ENCODE assay signal across 17 mouse cellular contexts in the genomic region with DNA sequence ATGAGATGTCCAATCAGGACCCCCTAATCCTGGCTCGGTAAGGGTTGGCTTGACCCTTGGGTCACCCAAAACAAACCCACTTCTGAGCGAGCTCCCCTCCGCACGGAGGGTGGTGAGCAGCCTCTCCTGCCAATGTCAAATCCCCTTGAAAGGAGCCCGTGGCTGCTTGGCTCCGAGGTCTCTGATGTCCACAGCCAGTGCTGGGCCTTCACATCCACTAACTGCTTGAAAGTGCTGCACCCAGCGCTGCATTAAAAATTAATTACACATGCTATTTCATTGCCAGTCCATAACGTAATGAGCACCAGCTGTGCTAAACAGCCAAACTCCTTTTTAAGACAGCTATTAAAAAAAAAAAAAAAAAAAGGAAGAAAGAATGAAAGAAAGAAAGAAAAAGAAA. TPM values are rescaled to one million over a fixed set of nuclear protein-coding genes. Genes with fewer than 3 reads are reported as not detected.
DNase-seq lines count a peak whose midpoint lies in the region; ATAC-seq and TF ChIP-seq lines count a peak whose summit lies in the region.
"Had no signal": no experiment of that assay in that cellular context is flagged by ENCODE, and none has a peak within 500 bp of the region (broad histone marks: within the 10 kb centered on the region; RNA-seq: fewer than 3 reads in every experiment).

No protein-coding gene starts in this region.

- no peak for TF ChIP-seq CTCF in brain, embryonic 14.5 days (IDR thresholded peaks at IDR 0.05; ENCODE audit: borderline replicate concordance, extremely low read depth, insufficient read depth, insufficient read length)

- ATAC-seq in hindbrain, embryonic 13.5 days (ENCODE audit: low FRiP score) = no peak
- no peak for ATAC-seq in hindbrain, embryonic 16.5 days
- ATAC-seq in embryonic facial prominence, embryonic 13.5 days (ENCODE audit: insufficient number of reproducible peaks, insufficient read depth, low FRiP score, low TSS enrichment, low read depth) = no peak
- 0 out of 2 replicates have a peak, but pooled peaks have one; percentile 20 for ATAC-seq in limb, embryonic 13.5 days (ENCODE audit: low FRiP score, low read depth)

- H3K9ac ChIP-seq in hindbrain, embryonic 13.5 days = no peak overlapping the region
- H3K9ac ChIP-seq in hindbrain, embryonic 16.5 days (ENCODE audit: low read depth, low read length) = no peak overlapping the region
- H3K9ac ChIP-seq in embryonic facial prominence, embryonic 13.5 days = no peak overlapping the region; the same call in 1 of the 2 replicates
- H3K9ac ChIP-seq in limb, embryonic 13.5 days = no peak overlapping the region
- H3K9ac ChIP-seq: lung, embryonic 14.5 days had no signal

- H3K36me3 ChIP-seq in hindbrain, embryonic 13.5 days = no peaks in the 10 kb centered on the region
- no peaks in the 10 kb centered on the region for H3K36me3 ChIP-seq in hindbrain, embryonic 16.5 days (ENCODE audit: control insufficient read depth, insufficient read depth, low read length)
- peaks cover 8% of the 10 kb centered on the region; the same call in 1 of the 2 replicates for H3K36me3 ChIP-seq in embryonic facial prominence, embryonic 13.5 days
- no peaks in the 10 kb centered on the region for H3K36me3 ChIP-seq in limb, embryonic 13.5 days

- H3K27ac ChIP-seq in hindbrain, embryonic 13.5 days = peak overlapping the region; percentile 48; the same call in 1 of the 2 replicates
- no peak overlapping the region for H3K27ac ChIP-seq in hindbrain, embryonic 16.5 days (ENCODE audit: low read depth, low read length)
- H3K27ac ChIP-seq in embryonic facial prominence, embryonic 13.5 days = peak overlapping the region; percentile 72
- peak overlapping the region; percentile 79; the same call in 1 of the 2 replicates for H3K27ac ChIP-seq in limb, embryonic 13.5 days
- H3K27ac ChIP-seq: heart, adult 2 months; macrophage had no signal

- H3K4me3 ChIP-seq in hindbrain, embryonic 13.5 days = no peak overlapping the region
- H3K4me3 ChIP-seq in hindbrain, embryonic 16.5 days (ENCODE audit: low read length) = no peak overlapping the region
- H3K4me3 ChIP-seq in embryonic facial prominence, embryonic 13.5 days = no peak overlapping the region
- 0 out of 2 replicates have a peak overlapping the region, but pooled peaks have one; percentile 7 for H3K4me3 ChIP-seq in limb, embryonic 13.5 days
- H3K4me3 ChIP-seq: heart, adult 2 months had no signal

- 44% methylated on average over 8 of the region's 8 CpGs for WGBS in hindbrain, embryonic 13.5 days
- WGBS in hindbrain, embryonic 16.5 days = 23% methylated on average over 8 of the region's 8 CpGs
- 25% methylated on average over 8 of the region's 8 CpGs for WGBS in embryonic facial prominence, embryonic 13.5 days
- 7% methylated on average over 8 of the region's 8 CpGs for WGBS in limb, embryonic 13.5 days

- peaks cover 72% of the 10 kb centered on the region for H3K4me1 ChIP-seq in hindbrain, embryonic 13.5 days (replicated peaks)
- H3K4me1 ChIP-seq in hindbrain, embryonic 16.5 days (ENCODE audit: control insufficient read depth, insufficient read depth, low read depth, low read length) = peaks cover 19% of the 10 kb centered on the region
- H3K4me1 ChIP-seq in embryonic facial prominence, embryonic 13.5 days = peaks cover 83% of the 10 kb centered on the region
- H3K4me1 ChIP-seq in limb, embryonic 13.5 days = peaks cover 66% of the 10 kb centered on the region

- DNase-seq in brain, embryonic 14.5 days (ENCODE audit: low read depth) = peak; percentile 57
- no peak for DNase-seq in right cerebral cortex, postnatal 25 days
- DNase-seq in lung, postnatal 10 days = no peak
- DNase-seq: adrenal gland, postnatal 25 days; cerebellum, adult 2 months; gastrocnemius, postnatal 14 days; heart, adult 2 months; kidney, adult 18-20 months; kidney, postnatal 14 days; lung, embryonic 14.5 days had no signal

- no peaks in the 10 kb centered on the region for H3K27me3 ChIP-seq in hindbrain, embryonic 13.5 days
- H3K27me3 ChIP-seq in hindbrain, embryonic 16.5 days (replicated peaks; ENCODE audit: control insufficient read depth, insufficient read depth, low read length) = no peaks in the 10 kb centered on the region
- H3K27me3 ChIP-seq in embryonic facial prominence, embryonic 13.5 days = no peaks in the 10 kb centered on the region
- H3K27me3 ChIP-seq in limb, embryonic 13.5 days = no peaks in the 10 kb centered on the region

- no peaks in the 10 kb centered on the region for H3K9me3 ChIP-seq in hindbrain, embryonic 13.5 days
- H3K9me3 ChIP-seq in hindbrain, embryonic 16.5 days (ENCODE audit: control insufficient read depth, low read length) = no peaks in the 10 kb centered on the region
- no peaks in the 10 kb centered on the region for H3K9me3 ChIP-seq in embryonic facial prominence, embryonic 13.5 days
- no peaks in the 10 kb centered on the region for H3K9me3 ChIP-seq in limb, embryonic 13.5 days

- H3K4me2 ChIP-seq in hindbrain, embryonic 13.5 days = no peak overlapping the region
- H3K4me2 ChIP-seq in hindbrain, embryonic 16.5 days (ENCODE audit: low read length) = no peak overlapping the region
- H3K4me2 ChIP-seq in embryonic facial prominence, embryonic 13.5 days = peak overlapping the region; percentile 47; the same call in 1 of the 2 replicates
- peak overlapping the region; percentile 53 for H3K4me2 ChIP-seq in limb, embryonic 13.5 days (replicated peaks)
- H3K4me2 ChIP-seq: liver, embryonic 11.5 days; lung, embryonic 14.5 days had no signal

- no peak for TF ChIP-seq POLR2A in brain, embryonic 14.5 days (IDR thresholded peaks at IDR 0.05; ENCODE audit: borderline replicate concordance, extremely low read depth, insufficient read depth, insufficient read length, poor library complexity, severe bottlenecking)

RNA-seq across cellular contexts. Expression of a gene that starts 43.5 kb away (rescaled TPM):
- 27.0 and 31.0 TPM in 2 replicates for polyA plus RNA-seq in hindbrain, embryonic 13.5 days (2015; fragmentation: Nextera tagmentation; extraction: Ambion mirVana)
- polyA plus RNA-seq in hindbrain, embryonic 16.5 days (2015; fragmentation: Nextera tagmentation; extraction: Ambion mirVana) = 12.0 and 16.7 TPM in 2 replicates
- 67.1 and 73.3 TPM in 2 replicates for polyA plus RNA-seq in brain, embryonic 14.5 days (2012; rRNA removed)
- 35.7 and 40.6 TPM in 2 replicates for polyA plus RNA-seq in embryonic facial prominence, embryonic 13.5 days (2015; fragmentation: Nextera tagmentation; extraction: Ambion mirVana)
- polyA plus RNA-seq in limb, embryonic 13.5 days (2015; fragmentation: Nextera tagmentation; extraction: Ambion mirVana) = 12.6 and 14.1 TPM in 2 replicates
- polyA plus RNA-seq: C2C12, macrophage had no signal

Comparison
In these comparisons a context has a peak if more than half of its experiments do, and no peak if none do; other contexts are left out.
1. H3K4me2 ChIP-seq: peak in embryonic facial prominence, embryonic 13.5 days (single experiment) and limb, embryonic 13.5 days (single experiment); none in hindbrain, embryonic 13.5 days (single experiment) and hindbrain, embryonic 16.5 days (single experiment).